Mouse (Mus musculus) midbrain, postnatal 0 days (tissue): Measurements from ENCODE around the gene Hspbp1. TPM values are rescaled to one million over a fixed set of nuclear protein-coding genes. Genes with fewer than 3 reads are reported as not detected.

ENCODE experiments used
- ATAC-seq: fragments of 200-750 bp; cut with Nextera tagmentation; 2 replicates; pipeline ENCODE4 v1.8.0; 2017; ENCODE audit warnings: moderate number of reproducible peaks, mild to moderate bottlenecking, moderate TSS enrichment, moderate library complexity; ENCODE audit not compliant: low FRiP score
- DNase-seq: peaks from one replicate; pipeline ENCODE4 v3.0.0-alpha.2; 2015; ENCODE audit warnings: low spot score
- H3K27ac ChIP-seq: fragments of 300-500 bp; sonication (generic); 2 replicates; pipeline ENCODE4 v1.5.1; 2014; ENCODE audit warnings: low read depth, mild to moderate bottlenecking, low read length, mixed read lengths
- H3K27me3 ChIP-seq: fragments of 300-500 bp; sonication (generic); 2 replicates; pipeline ENCODE4 v1.6.1; 2014; ENCODE audit warnings: low read length, control low read depth, mixed read lengths; ENCODE audit not compliant: insufficient read depth
- H3K36me3 ChIP-seq: fragments of 300-500 bp; sonication (generic); 2 replicates; pipeline ENCODE4 v1.6.1; 2014; ENCODE audit warnings: low read length, control low read depth, mixed read lengths; ENCODE audit not compliant: insufficient read depth
- H3K4me1 ChIP-seq: fragments of 300-500 bp; sonication (generic); 2 replicates; pipeline ENCODE4 v1.6.1; 2014; ENCODE audit warnings: mild to moderate bottlenecking, control low read depth, antibody characterized with exemption, low read length, mixed read lengths; ENCODE audit not compliant: insufficient read depth
- H3K4me2 ChIP-seq: fragments of 300-500 bp; sonication (generic); 2 replicates; pipeline ENCODE4 v1.6.1; 2014; ENCODE audit warnings: low read depth, mild to moderate bottlenecking, low read length, mixed read lengths; ENCODE audit not compliant: poor library complexity, severe bottlenecking
- H3K4me3 ChIP-seq: fragments of 300-500 bp; sonication (generic); 2 replicates; pipeline ENCODE4 v1.5.1; 2014; ENCODE audit warnings: low read depth, mild to moderate bottlenecking, low read length, moderate library complexity
- H3K9ac ChIP-seq: fragments of 300-500 bp; sonication (generic); replicated peaks from 2 replicates; pipeline ENCODE4 v1.6.1; 2014; ENCODE audit warnings: mild to moderate bottlenecking, low read length, moderate library complexity, mixed read lengths; ENCODE audit not compliant: poor library complexity, severe bottlenecking
- H3K9me3 ChIP-seq: fragments of 300-500 bp; sonication (generic); 2 replicates; pipeline ENCODE4 v1.6.1; 2016; ENCODE audit warnings: low read length, control low read depth
- CTCF ChIP-seq: IDR thresholded peaks from 2 replicates; pipeline ENCODE4 v1.5.1; 2016; ENCODE audit warnings: antibody characterized with exemption, mild to moderate bottlenecking
- WGBS: fragments of 180-500 bp; shearing (Covaris S2); extraction: QIAGEN DNeasy Blood & Tissue Kit; methylation state at CpG from one replicate; pipeline ENCODE4 v1.1.7; 2014; 5-methylcytosine and 5-hydroxymethylcytosine counted together
- polyA plus RNA-seq: library from polyadenylated mRNA; unstranded; fragments of >200 nt; fragmentation: Nextera tagmentation; extraction: Ambion mirVana; gene quantifications from 2 replicates; pipeline ENCODE4 v1.2.1, GENCODE M21; 2015
- total RNA-seq: library from RNA; depleted of rRNA; stranded (reverse); fragments of >200 nt; gene quantifications from 2 replicates; pipeline ENCODE4 v1.2.3, GENCODE M21; 2014

Hspbp1 gene
- total and polyA plus RNA-seq, 2 experiments from 2014 or later = 193 to 247 TPM

DNA sequence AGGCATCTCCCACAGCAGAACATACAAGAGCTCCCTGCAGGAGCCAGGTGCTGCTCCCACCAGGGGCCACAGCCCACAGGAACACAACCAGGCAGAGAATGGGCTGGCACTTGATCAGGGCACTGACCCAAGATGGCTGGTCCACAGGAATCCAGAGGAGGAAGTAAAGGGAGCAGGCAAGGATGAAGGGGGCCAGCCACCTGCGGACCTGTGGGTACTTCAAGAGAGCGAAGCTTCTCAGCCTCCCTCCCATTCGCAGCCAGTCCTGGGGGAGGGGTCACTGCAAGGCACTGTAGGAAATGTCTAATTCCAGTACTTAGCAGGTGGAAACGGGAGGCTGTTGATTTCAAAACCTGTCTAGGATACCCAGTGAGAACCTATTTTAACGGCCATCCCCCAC lies 55.3 kb downstream of the Hspbp1 start:
- DNase-seq (no peak), ATAC-seq (no peak)
- 98% methylated on average over 5 of the region's 5 CpGs for WGBS
- H3K9me3 ChIP-seq = no peaks in the 10 kb centered on the region
- no peaks in the 10 kb centered on the region for H3K4me1 ChIP-seq
- H3K36me3 ChIP-seq = peaks cover 40% of the 10 kb centered on the region
- H3K4me3 ChIP-seq = no peak overlapping the region
- no peak overlapping the region for H3K9ac ChIP-seq
- no peak for TF ChIP-seq CTCF
- no peak overlapping the region for H3K27ac ChIP-seq
- H3K4me2 ChIP-seq = no peak overlapping the region
- H3K27me3 ChIP-seq = no peaks in the 10 kb centered on the region

DNA sequence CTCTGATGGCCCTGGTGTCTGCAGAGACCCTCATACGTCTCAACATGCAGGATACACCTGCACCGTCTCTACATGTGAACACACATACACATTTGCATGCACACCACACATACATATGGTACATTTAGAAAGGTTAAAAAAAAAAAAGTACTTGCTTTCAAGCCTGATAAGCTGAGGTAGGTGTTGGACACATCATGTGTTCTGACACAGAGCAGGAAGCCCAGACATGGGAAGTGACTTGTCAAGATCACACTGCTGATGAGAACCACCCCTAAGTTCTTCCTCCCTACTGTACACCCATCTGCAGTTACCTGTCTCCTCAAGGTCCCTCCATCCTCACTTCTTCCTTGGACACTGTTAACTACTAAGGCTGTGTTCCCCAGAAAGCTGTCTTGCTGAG lies 58.9 kb downstream of the Hspbp1 start:
- Histone ChIP-seq H3K9ac (no peak overlapping the region), H3K36me3 (peaks cover 15% of the 10 kb centered on the region), H3K9me3 (no peaks in the 10 kb centered on the region), H3K4me2 (no peak overlapping the region), H3K27ac (no peak overlapping the region), H3K27me3 (no peaks in the 10 kb centered on the region), H3K4me3 (no peak overlapping the region), H3K4me1 (no peaks in the 10 kb centered on the region)
- WGBS = 92% methylated on average over 2 of the region's 2 CpGs
- ATAC-seq = no peak
- no peak for TF ChIP-seq CTCF
- no peak for DNase-seq

DNA sequence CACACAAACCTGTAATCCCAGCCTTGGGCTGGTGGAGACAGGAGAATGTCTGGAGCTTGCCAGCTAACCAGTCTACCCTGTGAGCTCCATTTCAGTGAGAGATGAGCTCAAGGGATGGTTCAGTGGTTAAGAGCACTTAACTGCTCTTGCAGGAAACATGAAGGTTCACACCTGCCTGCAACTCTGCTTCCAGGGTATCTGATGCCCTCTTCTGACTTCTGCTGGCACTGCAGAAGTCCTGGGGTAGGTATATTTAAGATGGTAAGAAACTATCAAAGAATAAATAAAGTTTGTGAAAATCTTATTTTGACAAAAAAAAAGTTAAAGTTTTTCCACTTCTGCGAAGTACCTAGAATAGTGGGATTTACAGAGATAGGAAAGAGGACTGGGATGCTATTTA lies 60.5 kb downstream of the Hspbp1 start:
- DNase-seq (no peak), ATAC-seq (no peak)
- WGBS = 41% methylated on average over 1 of the region's 1 CpGs

DNA sequence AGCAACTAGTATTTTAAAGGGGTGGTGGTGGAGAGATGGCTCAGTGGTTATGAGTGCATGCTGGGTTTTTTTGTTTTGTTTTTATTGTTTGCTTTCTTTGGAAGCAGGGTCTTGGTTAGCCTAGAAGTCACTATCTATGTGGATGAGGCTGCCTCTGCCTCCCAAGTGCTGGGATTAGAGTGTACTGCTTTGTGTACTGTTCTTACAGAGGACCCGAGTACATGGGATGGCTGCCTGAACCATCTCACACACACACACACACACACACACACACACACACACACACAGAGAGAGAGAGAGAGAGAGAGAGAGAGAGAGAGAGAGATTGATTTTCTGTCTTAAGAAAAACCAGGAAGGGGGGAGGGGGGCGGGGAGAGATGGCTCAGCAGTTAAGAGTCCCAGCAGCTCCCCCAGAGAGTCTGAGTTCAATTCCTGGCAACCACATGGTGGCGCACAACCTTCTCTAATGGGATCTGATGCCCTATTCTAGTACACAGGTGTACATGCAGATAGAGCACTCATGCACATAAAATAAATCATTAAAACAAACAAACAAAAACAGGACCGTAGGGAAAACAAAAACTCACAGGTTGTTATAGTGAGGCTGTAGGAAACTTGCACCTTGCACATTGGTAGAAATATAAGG lies 61.2 kb downstream of the Hspbp1 start:
- no peak overlapping the region for H3K4me3 ChIP-seq
- ATAC-seq = peak; percentile 62; the same call in 1 of the 2 replicates
- no peaks in the 10 kb centered on the region for H3K4me1 ChIP-seq
- H3K9ac ChIP-seq = no peak overlapping the region
- H3K9me3 ChIP-seq = no peaks in the 10 kb centered on the region
- 39% methylated on average over 4 of the region's 4 CpGs for WGBS
- H3K4me2 ChIP-seq = no peak overlapping the region
- H3K36me3 ChIP-seq = peaks cover 3% of the 10 kb centered on the region; the same call in 1 of the 2 replicates
- no peak overlapping the region for H3K27ac ChIP-seq
- peak; percentile 66 for DNase-seq
- TF ChIP-seq CTCF = peak; percentile 65
- no peaks in the 10 kb centered on the region for H3K27me3 ChIP-seq

More for the DNA sequence above, 60.5 kb downstream of the Hspbp1 start:
- TF ChIP-seq CTCF = peak; percentile 35
- Histone ChIP-seq H3K9me3 (no peaks in the 10 kb centered on the region), H3K4me3 (no peak overlapping the region), H3K4me1 (no peaks in the 10 kb centered on the region), H3K36me3 (peaks cover 10% of the 10 kb centered on the region), H3K27me3 (no peaks in the 10 kb centered on the region), H3K4me2 (no peak overlapping the region), H3K27ac (no peak overlapping the region), H3K9ac (no peak overlapping the region)

DNA sequence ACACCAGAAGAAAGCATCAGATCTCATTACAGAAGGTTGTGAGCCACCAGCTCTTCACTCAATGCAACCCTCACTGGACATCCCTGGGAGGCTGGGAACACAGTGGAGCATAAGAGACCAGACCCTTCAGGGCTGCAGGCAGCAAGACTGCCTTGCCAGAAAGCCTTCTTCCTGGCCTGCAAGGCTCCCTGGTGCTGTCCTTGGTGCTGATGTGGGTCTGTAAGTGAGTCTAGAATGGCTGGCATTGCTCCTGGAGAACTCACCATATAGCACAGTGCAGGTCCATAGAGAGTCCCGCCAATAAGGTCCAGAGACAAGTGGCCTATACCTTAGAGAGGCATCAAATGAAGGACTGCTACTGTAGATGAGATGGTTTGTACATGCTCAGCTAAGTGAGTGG lies 64.9 kb downstream of the Hspbp1 start:
- H3K4me3 ChIP-seq = no peak overlapping the region
- DNase-seq (peak; percentile 19), ATAC-seq (no peak)
- H3K9ac ChIP-seq = no peak overlapping the region
- H3K4me1 ChIP-seq = no peaks in the 10 kb centered on the region
- H3K36me3 ChIP-seq = no peaks in the 10 kb centered on the region
- TF ChIP-seq CTCF = no peak
- no peak overlapping the region for H3K27ac ChIP-seq
- H3K4me2 ChIP-seq = no peak overlapping the region
- H3K27me3 ChIP-seq = no peaks in the 10 kb centered on the region
- whole genome bisulfite sequencing = 31% methylated on average over 1 of the region's 1 CpGs
- H3K9me3 ChIP-seq = no peaks in the 10 kb centered on the region

DNA sequence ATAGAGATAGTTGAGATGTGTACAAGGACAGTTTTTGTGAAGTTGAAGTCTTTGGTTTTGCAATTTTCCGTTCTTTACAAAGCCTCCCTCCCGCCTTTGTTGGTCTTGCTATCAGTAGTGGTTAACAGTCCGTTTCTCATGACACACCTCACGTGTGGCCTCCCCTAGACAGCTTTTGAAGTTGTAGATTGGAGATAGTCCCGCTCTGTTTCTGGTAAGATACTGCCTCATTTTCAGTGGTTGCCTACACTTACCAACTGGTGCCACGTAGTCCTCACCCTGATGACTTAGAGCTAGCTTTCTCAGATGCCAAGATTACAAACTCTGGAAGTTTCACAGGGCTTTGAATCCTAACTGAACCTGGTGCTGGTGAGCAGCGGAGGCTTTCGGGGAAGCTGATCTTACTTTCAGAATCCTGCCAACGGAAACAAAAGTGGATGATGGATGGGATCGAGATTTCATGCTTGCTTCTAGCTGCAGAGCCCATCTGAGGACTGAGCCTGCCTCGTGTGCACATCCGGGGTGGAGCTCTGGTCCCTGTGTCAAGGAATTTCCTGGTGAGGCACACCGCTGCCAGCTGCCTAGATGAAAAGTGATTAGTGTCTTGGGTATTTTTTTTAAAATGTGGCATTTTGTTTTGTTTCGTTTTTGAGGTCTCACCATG lies 71.0 kb downstream of the Hspbp1 start:
- no peaks in the 10 kb centered on the region for H3K27me3 ChIP-seq
- no peaks in the 10 kb centered on the region for H3K36me3 ChIP-seq
- no peak for ATAC-seq
- H3K4me1 ChIP-seq = no peaks in the 10 kb centered on the region
- no peak for DNase-seq
- H3K9me3 ChIP-seq = no peaks in the 10 kb centered on the region
- H3K4me3 ChIP-seq = no peak overlapping the region
- H3K9ac ChIP-seq = no peak overlapping the region
- no peak overlapping the region for H3K27ac ChIP-seq
- no peak overlapping the region for H3K4me2 ChIP-seq
- 82% methylated on average over 14 of the region's 14 CpGs for WGBS
- TF ChIP-seq CTCF = no peak
